Mouse (Mus musculus): ENCODE measurements around the gene Pogz.

DNA sequence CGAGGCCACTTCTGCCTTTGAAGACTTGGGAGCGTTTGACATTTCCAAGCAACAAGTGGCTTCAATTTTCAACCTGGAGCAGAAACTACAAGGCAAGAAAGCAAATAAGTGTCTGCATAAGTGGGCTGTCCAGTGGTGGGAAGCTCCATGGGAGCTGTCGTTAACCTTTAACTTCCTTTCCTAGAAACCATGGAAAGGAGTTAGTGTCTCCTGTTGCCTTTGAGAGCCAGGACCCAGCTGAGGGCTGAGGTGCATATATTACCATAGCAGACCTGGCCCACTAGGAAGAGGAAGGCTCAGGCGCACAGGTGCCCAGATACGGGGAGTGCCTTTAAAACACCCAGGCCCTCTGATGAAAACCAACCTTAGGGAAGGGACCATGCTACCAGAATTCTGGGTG is 4.7 kb upstream of the Pogz start:
- TF ChIP-seq POLR2A (IDR thresholded peaks at IDR 0.05; ENCODE audit: borderline replicate concordance, control insufficient read depth, low read depth, low read length) (no peak), CTCF (IDR thresholded peaks at IDR 0.05; ENCODE audit: control insufficient read depth, insufficient read depth, low read length) (no peak)
